8 mouse cellular contexts compared by ENCODE assay signal in the genomic region with DNA sequence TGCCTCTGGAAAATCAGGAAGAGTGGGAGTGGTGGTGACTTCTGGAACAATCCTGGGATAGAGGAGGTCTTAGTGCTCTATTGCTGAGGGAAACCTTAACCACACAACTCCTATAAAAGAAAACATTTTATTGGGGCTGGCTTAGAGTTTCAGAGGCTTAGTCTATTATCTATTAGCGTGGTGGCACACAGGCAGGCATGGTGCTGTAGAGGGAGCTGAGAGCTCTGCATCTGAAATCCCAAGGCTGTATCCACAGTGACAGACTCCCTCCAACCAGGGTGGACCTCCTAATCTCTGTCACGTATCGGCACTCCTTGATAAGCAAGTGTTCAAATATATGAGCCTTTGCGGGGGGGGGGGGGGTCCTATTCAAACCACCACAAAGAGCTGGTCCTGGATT. TPM values are rescaled to one million over a fixed set of nuclear protein-coding genes. Genes with fewer than 3 reads are reported as not detected.
A peak's percentile ranks its signal among the peaks of the same experiment; 100 is the strongest.
DNase-seq lines count a peak whose midpoint lies in the region; ATAC-seq lines count a peak whose summit lies in the region.
"Had no signal": no experiment of that assay in that cellular context is flagged by ENCODE, and none has a peak within 500 bp of the region (broad histone marks: within the 10 kb centered on the region; RNA-seq: fewer than 3 reads in every experiment).

No protein-coding gene starts in this region.

- no peak overlapping the region for H3K9ac ChIP-seq in kidney, embryonic 14.5 days (ENCODE audit: low read depth, low read length)
- H3K9ac ChIP-seq in embryonic facial prominence, embryonic 11.5 days (replicated peaks; ENCODE audit: low read length): no peak overlapping the region
- no peak overlapping the region for H3K9ac ChIP-seq in hindbrain, embryonic 11.5 days (ENCODE audit: low read depth, low read length)
- no peak overlapping the region for H3K9ac ChIP-seq in midbrain, embryonic 16.5 days (ENCODE audit: low read depth, low read length)

- no peak overlapping the region for H3K4me3 ChIP-seq in kidney, embryonic 14.5 days (ENCODE audit: low read length)
- H3K4me3 ChIP-seq in embryonic facial prominence, embryonic 11.5 days (ENCODE audit: low read depth, low read length): no peak overlapping the region; the same call in 1 of the 2 replicates
- no peak overlapping the region for H3K4me3 ChIP-seq in hindbrain, embryonic 11.5 days (ENCODE audit: low read depth, low read length)
- no peak overlapping the region for H3K4me3 ChIP-seq in midbrain, embryonic 16.5 days (ENCODE audit: low read depth, low read length)

- H3K36me3 ChIP-seq in kidney, embryonic 14.5 days (ENCODE audit: control insufficient read depth, insufficient read depth, low read length): peaks cover 4% of the 10 kb centered on the region; the same call in 1 of the 2 replicates
- no peaks in the 10 kb centered on the region for H3K36me3 ChIP-seq in embryonic facial prominence, embryonic 11.5 days (replicated peaks; ENCODE audit: control insufficient read depth, insufficient read depth, low read depth, low read length)
- H3K36me3 ChIP-seq in hindbrain, embryonic 11.5 days (ENCODE audit: control insufficient read depth, insufficient read depth, low read length): no peaks in the 10 kb centered on the region
- H3K36me3 ChIP-seq in midbrain, embryonic 16.5 days (ENCODE audit: control insufficient read depth, insufficient read depth, low read length): no peaks in the 10 kb centered on the region; the same call in 1 of the 2 replicates

- 50% methylated on average over 4 of the region's 4 CpGs for WGBS in kidney, embryonic 14.5 days
- 47% methylated on average over 4 of the region's 4 CpGs for WGBS in embryonic facial prominence, embryonic 11.5 days
- WGBS in hindbrain, embryonic 11.5 days: 63% methylated on average over 4 of the region's 4 CpGs
- WGBS in midbrain, embryonic 16.5 days: 32% methylated on average over 3 of the region's 4 CpGs

- intact Hi-C loops in gastrocnemius, postnatal 14 days (cut with DNase I; ENCODE audit: low total_unique reads): loop anchor here (10.0 kb wide), 1 partner anchor 274 kb away; no protein-coding TSS in a partner anchor

- DNase-seq in kidney, adult 18-20 months: no peak
- peak; percentile 7 for DNase-seq in embryonic facial prominence, embryonic 11.5 days (ENCODE audit: low spot score)
- no peak for DNase-seq in hindbrain, embryonic 11.5 days (ENCODE audit: low spot score)
- no peak for DNase-seq in frontal cortex, postnatal 25 days (ENCODE audit: low spot score in 2 of 2)
- no peak for DNase-seq in gastrocnemius, postnatal 14 days

- no peaks in the 10 kb centered on the region for H3K4me1 ChIP-seq in kidney, embryonic 14.5 days (ENCODE audit: control insufficient read depth, insufficient read depth, low read length)
- H3K4me1 ChIP-seq in embryonic facial prominence, embryonic 11.5 days (ENCODE audit: control insufficient read depth, insufficient read depth, low read length): no peaks in the 10 kb centered on the region
- H3K4me1 ChIP-seq in hindbrain, embryonic 11.5 days (replicated peaks; ENCODE audit: control insufficient read depth, insufficient read depth, low read length): no peaks in the 10 kb centered on the region
- peaks cover 10% of the 10 kb centered on the region for H3K4me1 ChIP-seq in midbrain, embryonic 16.5 days (ENCODE audit: control insufficient read depth, insufficient read depth, low read length)

- no peak for ATAC-seq in kidney, embryonic 14.5 days (ENCODE audit: low FRiP score, low TSS enrichment)
- ATAC-seq in embryonic facial prominence, embryonic 11.5 days (replicated peaks; ENCODE audit: insufficient number of reproducible peaks, low FRiP score, low TSS enrichment, low read depth): no peak
- no peak for ATAC-seq in hindbrain, embryonic 11.5 days (ENCODE audit: low FRiP score)
- ATAC-seq in midbrain, embryonic 16.5 days: peak; percentile 43; the same call in 1 of the 2 replicates

- no peaks in the 10 kb centered on the region for H3K9me3 ChIP-seq in kidney, embryonic 14.5 days (ENCODE audit: control insufficient read depth, low read length)
- H3K9me3 ChIP-seq in embryonic facial prominence, embryonic 11.5 days (replicated peaks; ENCODE audit: control insufficient read depth, low read length): no peaks in the 10 kb centered on the region
- no peaks in the 10 kb centered on the region for H3K9me3 ChIP-seq in hindbrain, embryonic 11.5 days (ENCODE audit: control insufficient read depth, low read length)
- H3K9me3 ChIP-seq in midbrain, embryonic 16.5 days (replicated peaks; ENCODE audit: control insufficient read depth, low read length, poor library complexity, severe bottlenecking): no peaks in the 10 kb centered on the region

- H3K27ac ChIP-seq in kidney, embryonic 14.5 days (ENCODE audit: low read depth, low read length): no peak overlapping the region
- no peak overlapping the region for H3K27ac ChIP-seq in embryonic facial prominence, embryonic 11.5 days (replicated peaks; ENCODE audit: low read depth, low read length)
- H3K27ac ChIP-seq in hindbrain, embryonic 11.5 days (ENCODE audit: low read depth, low read length): no peak overlapping the region
- no peak overlapping the region for H3K27ac ChIP-seq in midbrain, embryonic 16.5 days (ENCODE audit: low read length)

- H3K27me3 ChIP-seq in kidney, embryonic 14.5 days (ENCODE audit: control insufficient read depth, insufficient read depth, low read length): no peaks in the 10 kb centered on the region
- no peaks in the 10 kb centered on the region for H3K27me3 ChIP-seq in embryonic facial prominence, embryonic 11.5 days (ENCODE audit: control insufficient read depth, insufficient read depth, low read length)
- no peaks in the 10 kb centered on the region for H3K27me3 ChIP-seq in hindbrain, embryonic 11.5 days (ENCODE audit: control insufficient read depth, insufficient read depth, low read length)
- H3K27me3 ChIP-seq in midbrain, embryonic 16.5 days (ENCODE audit: control insufficient read depth, insufficient read depth, low read depth, low read length): no peaks in the 10 kb centered on the region

- H3K4me2 ChIP-seq in kidney, embryonic 14.5 days (replicated peaks; ENCODE audit: low read depth, low read length): peak overlapping the region; percentile 49
- no peak overlapping the region for H3K4me2 ChIP-seq in embryonic facial prominence, embryonic 11.5 days (ENCODE audit: low read depth, low read length)
- peak overlapping the region; percentile 41; the same call in 1 of the 2 replicates for H3K4me2 ChIP-seq in hindbrain, embryonic 11.5 days (replicated peaks; ENCODE audit: low read depth, low read length)
- peak overlapping the region; percentile 63 for H3K4me2 ChIP-seq in midbrain, embryonic 16.5 days (ENCODE audit: low read length)

RNA-seq across cellular contexts. Expression of gene Hmcn2, which starts 15.4 kb away (rescaled TPM):
- 0.10 TPM in 1 of 2 replicates, not detected in the other for polyA plus RNA-seq in kidney, embryonic 14.5 days (2014; fragmentation: Nextera tagmentation; extraction: Ambion mirVana)
- 0.10 TPM in 1 of 2 replicates, not detected in the other for polyA plus RNA-seq in embryonic facial prominence, embryonic 11.5 days (2014; fragmentation: Nextera tagmentation; extraction: Ambion mirVana)
- 0.08 TPM in 1 of 2 replicates, not detected in the other for polyA plus RNA-seq in hindbrain, embryonic 11.5 days (2014; fragmentation: Nextera tagmentation; extraction: Ambion mirVana)
- 0.16 and 0.18 TPM in 2 replicates for polyA plus RNA-seq in midbrain, embryonic 16.5 days (2015; fragmentation: Nextera tagmentation; extraction: Ambion mirVana)
- total RNA-seq in gastrocnemius, postnatal 14 days (2021): 10 to 100 TPM; 44.0 to 45.2 TPM
- polyA plus RNA-seq: erythroblast, embryonic 14.5 days had no signal

RNA-seq across cellular contexts. Expression of gene Ncs1, which starts 53.2 kb away (rescaled TPM):
- polyA plus RNA-seq in kidney, embryonic 14.5 days (2014; fragmentation: Nextera tagmentation; extraction: Ambion mirVana): 34.5 and 57.0 TPM in 2 replicates
- 59.5 and 60.3 TPM in 2 replicates for polyA plus RNA-seq in embryonic facial prominence, embryonic 11.5 days (2014; fragmentation: Nextera tagmentation; extraction: Ambion mirVana)
- 70.5 and 76.5 TPM in 2 replicates for polyA plus RNA-seq in hindbrain, embryonic 11.5 days (2014; fragmentation: Nextera tagmentation; extraction: Ambion mirVana)
- polyA plus RNA-seq in midbrain, embryonic 16.5 days (2015; fragmentation: Nextera tagmentation; extraction: Ambion mirVana): 148 and 164 TPM in 2 replicates
- total RNA-seq in gastrocnemius, postnatal 14 days (2021): 10 to 100 TPM in 1 of 2 experiments, 1 to 10 TPM in 1; 6.1 to 12.0 TPM
- polyA plus RNA-seq: erythroblast, embryonic 14.5 days had no signal
